Mouse (Mus musculus) liver, embryonic 18 days (tissue): ENCODE data around the gene Mrps23. TPM values are rescaled to one million over a fixed set of nuclear protein-coding genes. Genes with fewer than 3 reads are reported as not detected.

Source experiments
- polyA plus RNA-seq: library from polyadenylated mRNA; depleted of rRNA; stranded (reverse); fragments of >200 nt; gene quantifications from 2 replicates; pipeline ENCODE4 v1.2.3, GENCODE M21; 2012; rRNA removed

The Mrps23 gene
- polyA plus RNA-seq, result 25.6 and 33.4 TPM in 2 replicates

GRCm38 (mm10) chr11:88203712-88204532, at the start of gene Mrps23:
Gene Mrps23 (plus strand): TSS chr11:88204388.

Other genes starting within 250 kb of the Mrps23 start
- 24.6 and 26.2 TPM in 2 replicates for gene Dynll2, start 216.9 kb upstream of the Mrps23 start, polyA plus RNA-seq
- gene Srsf1, start 157.0 kb upstream of the Mrps23 start, polyA plus RNA-seq, result 128 and 142 TPM in 2 replicates
- 4.7 and 5.3 TPM in 2 replicates for gene Vezf1, start 136.1 kb upstream of the Mrps23 start, polyA plus RNA-seq
- gene Cuedc1, start 106.3 kb upstream of the Mrps23 start, polyA plus RNA-seq, result 1.2 and 1.4 TPM in 2 replicates
- not detected in 2 replicates for gene Ccdc182, start 89.7 kb downstream of the Mrps23 start, polyA plus RNA-seq